Mouse (Mus musculus): ENCODE results near the gene 2010111I01Rik.

DNA sequence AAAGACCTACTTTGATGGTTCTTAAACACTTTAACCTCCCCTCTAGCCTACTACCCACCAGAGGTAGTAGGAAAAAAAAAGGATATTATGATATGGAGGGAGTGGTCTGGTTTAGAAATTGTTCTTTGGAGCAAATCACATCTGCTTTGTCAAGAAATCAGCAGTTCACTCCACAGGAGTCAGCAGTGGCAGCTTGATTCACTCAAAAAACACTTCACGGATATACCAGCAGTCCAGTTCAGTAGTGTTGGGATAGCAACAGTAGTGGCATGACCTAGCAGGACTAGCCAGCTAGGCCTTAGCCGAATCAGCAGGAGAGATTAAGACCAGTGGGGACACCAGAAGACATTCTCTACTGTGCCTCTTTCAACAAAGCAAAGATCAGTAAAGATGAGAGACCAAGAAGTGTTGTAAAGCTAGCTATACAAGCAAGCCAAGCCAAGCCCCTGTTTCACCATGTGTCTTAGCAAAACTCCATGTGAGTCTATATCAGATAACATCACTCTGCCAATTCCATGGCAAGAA, 110.7 kb downstream of the 2010111I01Rik start:
- TF ChIP-seq CTCF (IDR thresholded peaks at IDR 0.05; ENCODE audit: low read depth) (no peak), EP300 (optimal IDR thresholded peaks at IDR 0.05) (no peak)

Data from stomach, postnatal 0 days (tissue).